Mouse (Mus musculus) heart, postnatal 4 days (tissue): ENCODE measurements around the gene Rcan3. TPM values are rescaled to one million over a fixed set of nuclear protein-coding genes. Genes with fewer than 3 reads are reported as not detected.

Experiments
- DNase-seq: peaks from one replicate; pipeline ENCODE4 v3.0.0; 2021
- total RNA-seq, 2 experiments: library from RNA; stranded (reverse); gene quantifications; 2 replicates each; pipeline ENCODE4 v1.2.3; 2021

The Rcan3 gene
- 10 to 100 TPM; 18.6 to 19.6 TPM for total RNA-seq

DNA sequence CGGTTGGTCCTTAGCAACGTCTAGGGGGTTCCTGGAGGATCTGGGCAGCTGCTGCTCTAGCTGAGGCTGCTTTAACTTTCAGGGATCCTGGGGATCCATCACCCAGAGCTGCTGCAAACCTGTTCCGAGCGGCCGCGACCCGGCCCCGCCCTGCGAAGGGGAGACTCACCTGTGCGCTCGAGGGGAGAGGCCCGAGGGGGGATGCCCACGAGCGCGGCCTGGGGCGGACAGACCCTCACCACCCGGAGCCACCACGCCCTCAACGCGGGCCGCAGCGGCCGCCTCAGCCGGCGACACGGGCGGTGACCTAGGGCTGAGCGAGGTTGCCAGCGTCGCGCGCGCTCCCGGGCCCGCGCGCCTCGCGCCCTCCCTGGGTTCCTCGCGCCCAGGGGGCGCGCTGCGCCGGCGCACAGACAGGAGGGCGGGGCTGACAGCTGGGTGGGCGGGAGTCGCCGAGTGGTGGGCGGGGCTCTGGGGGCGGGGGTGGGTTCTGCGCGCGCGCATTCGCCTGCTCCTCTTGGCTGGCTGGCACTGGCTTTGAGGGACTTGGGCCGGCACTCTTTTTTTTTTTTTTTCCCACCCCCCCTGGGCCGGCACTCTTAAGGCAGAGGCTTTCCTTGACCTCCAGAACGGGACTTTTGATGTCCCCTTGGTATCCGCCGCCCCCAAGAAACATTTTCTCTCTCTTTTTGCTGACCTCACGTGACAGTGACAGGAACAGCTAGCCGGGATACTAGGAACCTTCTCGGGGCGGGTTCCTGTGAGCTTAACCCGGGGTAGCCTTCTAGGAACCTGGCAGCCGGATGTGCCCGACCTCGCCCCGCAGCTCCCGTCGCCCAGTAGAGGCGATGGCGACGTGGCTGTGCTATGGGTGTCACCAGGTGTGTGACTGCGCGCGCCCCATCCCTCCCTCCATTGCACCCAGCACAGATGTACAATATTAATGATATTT lies at the start of gene Rcan3:
Gene Rcan3, minus strand, starts transcription at position 411 of the 952 bp plus-strand sequence.
- DNase-seq = peak; percentile 86

DNA sequence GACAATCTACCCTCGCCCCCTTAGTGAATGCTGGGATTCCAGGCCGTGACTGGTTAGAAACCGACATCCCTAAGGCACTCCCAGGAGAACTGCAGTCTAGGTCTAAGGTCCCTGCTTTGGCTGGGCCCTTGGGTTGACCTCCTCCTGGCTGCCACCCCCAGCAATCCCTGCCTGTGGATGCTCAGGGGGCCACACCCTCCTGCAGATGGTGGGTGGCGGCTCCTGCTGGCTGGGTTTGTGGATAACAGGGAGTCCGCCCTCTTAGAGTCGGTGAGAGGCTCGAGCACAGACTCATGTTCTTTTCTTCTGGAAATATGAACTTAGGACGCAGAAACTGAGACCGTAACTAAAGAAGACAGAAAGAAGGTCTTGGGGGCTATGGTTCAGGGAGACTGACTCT lies 46.7 kb upstream of the Rcan3 start:
- DNase-seq = peak; percentile 14

DNA sequence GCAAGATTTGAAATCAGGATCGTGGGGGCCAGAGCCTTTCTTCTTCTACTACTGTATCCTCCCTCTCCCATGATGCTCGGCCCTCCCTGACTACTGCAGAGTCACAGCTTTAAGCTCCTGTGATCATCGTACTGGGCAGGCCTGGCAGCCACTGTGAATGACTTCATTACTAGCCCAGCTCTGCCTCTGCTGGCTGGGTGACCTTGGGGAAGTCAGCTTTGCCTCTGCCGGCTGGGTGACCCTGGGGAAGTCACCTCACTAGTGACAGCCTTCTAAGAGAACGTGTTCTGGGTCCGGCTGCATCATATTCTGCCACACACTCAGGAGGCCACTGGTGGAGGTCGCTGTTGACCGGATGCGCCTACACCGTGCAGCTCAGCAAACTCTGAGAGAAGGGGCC lies 44.2 kb upstream of the Rcan3 start:
- DNase-seq = no peak

DNA sequence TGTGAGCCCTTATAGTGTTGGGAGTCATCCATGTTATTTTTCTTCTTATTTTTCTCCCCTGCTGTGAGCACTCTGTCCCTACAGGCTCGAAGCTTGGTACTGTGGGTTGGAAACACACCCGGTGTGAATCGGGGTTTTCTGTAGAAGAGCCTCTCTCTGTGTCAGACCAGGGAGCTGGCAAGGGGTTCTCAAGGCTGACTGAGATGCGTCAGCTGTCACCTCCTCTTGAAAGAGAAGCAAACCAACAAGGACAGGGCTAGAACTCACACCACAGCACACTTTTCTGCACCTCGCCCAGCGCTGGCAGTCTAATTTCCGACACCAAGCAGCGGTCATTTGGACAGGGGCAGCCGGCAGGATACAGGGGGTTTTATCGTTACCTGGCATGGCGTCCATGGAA lies 29.8 kb upstream of the Rcan3 start:
- DNase-seq = no peak

DNA sequence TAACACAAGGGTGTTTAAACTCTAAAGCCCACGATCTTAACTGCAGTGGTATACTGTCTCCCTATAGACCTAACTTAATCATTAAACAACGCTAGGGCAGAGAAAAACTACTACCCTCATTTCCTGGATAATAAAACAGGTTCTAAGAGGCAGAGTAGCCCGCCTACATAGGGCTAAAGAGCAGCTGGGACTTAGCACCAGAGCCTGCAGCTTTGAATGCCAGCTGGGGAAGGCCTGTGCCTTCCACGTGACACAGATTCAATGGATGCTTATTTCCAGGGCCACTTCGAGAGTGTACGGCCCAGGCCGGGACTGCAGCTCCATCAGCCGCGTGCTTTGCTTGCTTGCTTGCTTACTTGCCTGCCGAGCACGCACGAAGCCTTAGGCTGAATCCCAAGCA lies 19.9 kb upstream of the Rcan3 start:
- DNase-seq = no peak

DNA sequence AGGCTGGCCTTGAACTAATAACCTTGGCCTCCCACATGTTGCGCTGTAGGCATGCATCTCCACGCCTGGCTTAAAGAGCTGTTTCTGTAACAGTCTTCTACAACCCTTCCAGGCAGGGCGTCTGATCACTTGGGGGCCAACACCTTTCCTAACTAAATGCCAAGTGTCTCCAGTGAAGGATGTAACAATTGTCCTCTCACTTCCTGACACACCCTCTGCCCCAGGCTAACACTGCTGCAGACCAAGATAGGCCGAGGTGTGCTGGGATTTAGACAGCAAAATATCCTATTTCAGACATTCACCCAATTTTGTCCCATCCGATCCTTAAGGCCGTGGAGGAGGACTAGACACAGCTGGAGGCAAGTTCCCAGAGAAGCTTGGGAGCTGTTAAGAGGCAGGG lies 19.5 kb upstream of the Rcan3 start:
- DNase-seq = no peak

DNA sequence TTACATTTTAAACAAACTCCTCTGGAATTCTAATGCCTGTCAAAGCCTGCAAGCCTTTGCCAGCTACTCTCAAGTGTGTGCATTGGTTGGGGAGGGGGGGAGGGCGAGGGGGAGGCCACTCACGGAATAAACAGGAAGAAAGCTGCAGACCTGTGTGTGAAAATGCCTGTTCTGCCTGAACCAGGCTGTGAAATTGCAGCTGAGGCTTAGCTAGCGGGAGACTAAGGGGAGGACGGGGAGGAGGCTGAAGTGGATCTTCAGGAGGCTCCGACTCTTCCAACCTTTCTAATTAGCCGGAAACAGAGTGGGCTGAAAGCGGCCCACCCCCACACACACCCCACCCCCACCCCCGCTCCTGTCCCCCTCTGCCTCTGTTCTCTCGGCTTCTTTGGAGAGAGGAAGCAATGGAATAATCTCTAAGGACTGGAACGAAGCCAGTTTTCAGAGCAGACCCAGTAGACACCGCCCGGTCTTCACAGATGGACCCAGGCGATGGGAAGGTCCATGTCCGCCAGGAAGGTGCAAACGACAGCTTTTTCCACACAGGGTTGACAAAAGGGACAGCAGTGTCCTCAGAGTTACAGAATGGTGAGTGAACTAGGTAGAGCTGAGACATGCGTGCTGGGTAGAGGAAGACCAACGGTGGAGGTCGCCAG lies 17.8 kb upstream of the Rcan3 start:
- DNase-seq = no peak

DNA sequence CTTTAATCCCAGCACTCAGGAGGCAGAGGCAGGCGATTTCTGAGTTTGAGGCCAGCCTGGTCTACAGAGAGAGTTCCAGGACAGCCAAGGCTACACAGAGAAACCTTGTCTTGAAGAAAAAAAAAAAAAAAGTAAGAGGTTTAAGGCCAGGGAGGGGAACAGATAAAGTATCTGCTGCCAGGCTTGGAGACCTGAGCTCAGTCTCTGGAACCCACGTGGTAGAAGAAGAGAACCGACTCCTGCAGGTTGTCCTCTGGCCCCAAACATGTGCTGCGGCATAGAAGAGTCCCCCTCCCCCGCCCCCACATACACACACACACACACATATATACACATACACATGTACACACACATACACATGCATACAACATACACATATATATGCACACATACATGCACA lies 8.8 kb upstream of the Rcan3 start:
- no peak for DNase-seq

DNA sequence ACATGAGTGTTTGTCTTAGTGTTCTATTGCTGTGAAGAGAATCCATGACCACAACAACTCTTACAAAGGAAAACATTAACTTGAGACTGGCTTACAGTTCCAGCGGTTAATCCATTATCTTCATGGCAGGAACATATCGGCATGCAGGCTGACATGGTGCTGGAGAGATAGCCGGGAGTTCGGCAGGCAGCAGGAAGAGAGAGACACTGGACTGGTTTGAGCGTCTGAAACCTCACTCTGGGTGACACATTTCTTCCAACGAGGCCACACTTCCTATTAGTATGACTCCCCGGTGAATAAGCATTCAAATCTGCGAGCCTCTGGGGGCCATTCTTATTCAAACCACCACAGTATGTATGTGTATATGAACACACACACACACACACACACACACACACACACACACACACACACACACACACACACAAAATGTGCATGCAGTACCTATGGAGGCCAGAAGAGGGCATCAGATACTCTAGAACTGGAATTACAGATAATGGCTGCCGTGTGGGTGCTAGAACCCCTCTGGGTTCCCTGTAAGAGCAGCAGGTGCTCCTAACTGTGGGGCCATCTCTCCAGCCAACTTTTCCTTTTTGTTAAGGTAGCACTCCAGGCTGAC lies 6.4 kb upstream of the Rcan3 start:
- DNase-seq = peak; percentile 44

DNA sequence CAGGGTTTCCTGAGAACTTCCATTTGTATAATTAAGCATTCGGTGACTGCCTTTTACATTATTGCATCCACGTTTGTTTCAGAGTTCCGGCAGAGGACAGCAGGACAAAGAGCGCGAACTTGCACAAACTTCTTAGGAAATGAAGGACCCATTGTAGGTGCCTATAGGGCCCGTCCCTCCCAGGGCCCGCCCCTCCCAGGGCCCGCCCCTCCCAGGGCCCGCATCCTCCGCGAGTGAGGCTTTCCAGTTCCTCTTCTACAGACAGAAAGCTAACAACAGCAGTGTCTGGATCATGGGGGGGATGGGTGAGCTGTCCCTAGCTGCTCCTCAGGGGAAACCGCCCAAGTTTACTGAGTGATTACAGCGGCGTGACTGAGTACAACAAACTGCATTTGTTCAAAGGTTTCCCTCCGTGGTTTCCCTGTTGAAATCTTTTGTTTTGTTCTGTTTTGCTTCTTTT lies 5.6 kb upstream of the Rcan3 start:
- DNase-seq = peak; percentile 59

DNA sequence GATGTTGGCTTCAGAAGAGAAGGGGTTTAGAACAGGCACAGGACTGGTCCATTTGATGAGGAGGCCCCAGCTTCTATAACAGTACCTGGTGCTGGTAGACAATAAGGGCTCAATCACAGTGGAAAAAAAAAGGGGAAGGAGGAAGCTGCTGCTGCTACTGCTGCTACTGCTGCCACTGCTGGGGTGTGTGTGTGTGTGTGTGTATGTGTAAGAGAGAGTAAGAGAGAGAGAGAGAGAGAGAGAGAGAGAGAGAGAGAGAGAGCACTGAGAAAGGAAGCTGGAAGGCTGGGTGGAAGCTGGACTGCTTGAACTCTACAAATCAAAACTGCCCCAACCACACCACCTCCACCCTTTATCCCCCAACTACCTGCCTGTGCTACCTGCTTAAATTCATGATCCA lies 4.3 kb upstream of the Rcan3 start:
- no peak for DNase-seq

DNA sequence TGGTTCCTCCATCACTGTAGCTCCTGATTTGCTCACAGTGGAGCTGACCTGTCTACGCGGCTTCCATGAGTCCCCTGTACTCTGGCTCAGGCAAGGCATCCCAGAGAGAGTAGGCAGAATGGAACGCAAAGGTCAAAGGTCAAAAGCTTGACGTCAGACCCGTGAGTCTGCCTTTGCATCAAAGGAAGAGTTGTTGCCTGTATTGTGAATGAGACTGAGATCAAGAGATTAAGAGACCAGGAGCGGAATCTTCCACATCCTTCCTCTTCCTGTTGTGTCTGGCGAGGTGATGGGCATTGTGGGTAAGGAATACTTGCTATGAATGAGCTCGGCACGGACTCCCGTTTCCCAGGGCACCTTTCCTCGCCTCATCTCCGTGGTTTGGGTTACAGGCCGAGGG lies 2.6 kb upstream of the Rcan3 start:
- peak; percentile 38 for DNase-seq

DNA sequence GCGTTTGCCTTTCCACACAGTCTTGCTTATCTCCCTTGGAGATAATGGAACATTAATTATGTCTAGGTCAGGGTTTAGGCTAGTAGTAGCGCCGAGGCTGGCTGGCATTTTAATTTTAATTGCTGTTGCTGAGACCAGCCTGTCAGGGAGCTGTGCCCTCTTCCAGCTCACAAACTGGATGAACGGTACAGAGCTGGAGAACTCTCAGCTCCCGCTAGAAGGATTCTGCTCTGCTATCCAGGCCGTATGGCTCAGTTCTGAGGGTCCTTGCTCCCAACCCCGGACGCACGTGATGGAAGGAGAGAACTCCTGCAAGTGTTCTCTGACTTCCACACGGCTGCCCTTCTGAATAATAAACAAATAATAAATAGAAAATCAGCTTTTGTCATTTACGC lies 739 bp upstream of the Rcan3 start:
- DNase-seq = no peak

DNA sequence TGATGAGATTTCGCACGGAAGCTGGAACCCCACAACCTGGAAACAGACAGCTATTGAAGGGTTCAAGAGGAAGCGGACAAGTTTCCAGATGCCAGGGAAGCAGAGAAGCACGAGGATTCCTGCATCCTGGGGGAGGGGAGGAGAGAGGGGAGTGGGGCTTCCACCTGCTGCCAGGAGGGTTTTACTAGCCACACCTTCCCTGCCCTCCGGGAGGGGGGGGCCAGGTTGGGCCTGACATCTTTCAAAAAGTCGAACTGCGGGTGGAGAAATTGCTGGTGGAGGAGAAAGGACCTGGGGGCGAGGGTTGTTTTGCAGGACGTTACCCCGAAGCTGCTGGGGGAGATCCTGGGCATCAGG lies 589 bp downstream of the Rcan3 start:
- peak; percentile 17 for DNase-seq

DNA sequence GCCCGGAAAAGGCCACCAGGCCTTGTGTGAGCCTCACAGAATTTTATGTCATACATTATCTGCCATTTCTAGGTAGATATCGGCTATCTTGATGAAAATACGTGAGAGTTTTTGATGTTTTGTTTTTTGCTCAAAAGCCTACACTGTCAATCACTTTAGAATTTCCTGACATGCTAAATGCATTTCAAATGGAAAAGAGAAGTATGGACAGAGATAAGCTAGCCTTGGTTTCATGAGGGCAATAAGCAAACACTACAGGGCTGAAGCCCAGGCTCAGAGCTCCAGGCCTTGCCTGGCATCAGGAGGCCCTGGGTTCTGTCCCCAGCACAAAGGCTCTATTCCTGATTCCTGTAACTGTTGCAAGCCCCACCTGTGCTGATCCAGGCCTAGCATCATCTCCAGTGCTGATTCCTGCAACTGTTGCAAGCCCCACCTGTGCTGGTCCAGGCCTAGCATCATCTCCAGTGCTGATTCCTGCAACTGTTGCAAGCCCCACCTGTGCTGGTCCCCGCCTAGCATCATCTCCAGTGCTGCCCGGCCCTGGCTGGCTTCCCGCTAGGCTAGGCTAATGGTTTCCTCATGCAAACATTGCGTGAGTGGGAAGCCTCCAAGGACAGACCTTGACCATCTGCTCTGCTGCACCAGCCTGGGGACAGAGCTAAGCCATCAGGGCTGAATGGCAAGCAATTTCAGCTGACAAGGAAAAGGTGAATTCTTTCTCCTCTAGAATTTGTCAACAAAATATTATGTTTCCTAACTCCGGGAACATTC lies 3.5 kb downstream of the Rcan3 start:
- DNase-seq = no peak

DNA sequence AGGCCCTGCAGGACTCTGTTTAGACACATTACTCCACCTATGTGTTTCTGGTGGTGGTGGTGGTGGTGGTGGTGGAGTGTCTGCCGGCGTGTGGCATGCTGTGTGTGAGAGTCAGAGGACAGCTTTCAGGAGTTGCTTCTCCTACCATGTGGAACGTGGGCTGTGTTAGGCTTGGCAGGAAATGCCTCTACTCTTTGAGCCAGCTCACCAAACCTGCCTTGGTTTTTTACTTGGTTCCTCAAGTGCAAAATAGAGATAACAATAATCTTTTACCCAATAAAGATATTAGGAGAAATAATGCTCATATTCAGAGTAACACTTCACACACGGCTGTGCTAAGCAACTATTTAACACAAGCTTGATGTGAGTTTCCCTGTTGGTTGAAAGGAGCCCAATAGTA lies 4.3 kb downstream of the Rcan3 start:
- no peak for DNase-seq

DNA sequence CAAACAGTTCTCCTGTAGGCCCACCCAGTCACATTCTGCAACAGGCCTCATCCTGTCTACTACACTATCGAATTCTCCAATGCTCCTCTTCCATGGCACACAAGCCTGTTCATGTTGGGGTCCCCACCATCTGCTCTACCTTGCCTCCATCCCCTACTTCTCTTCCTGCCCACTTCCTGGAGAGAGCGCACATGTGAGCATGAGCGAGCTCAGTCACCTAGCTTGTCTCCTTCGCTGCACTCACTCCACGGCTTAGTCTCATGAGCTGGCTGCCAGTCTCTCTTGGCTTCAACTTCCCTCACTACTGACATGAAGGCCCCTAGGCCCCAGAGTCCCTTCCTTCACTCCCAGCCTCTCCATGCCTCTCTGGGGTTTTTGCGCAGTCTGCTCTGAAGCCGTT lies 7.1 kb downstream of the Rcan3 start:
- no peak for DNase-seq

DNA sequence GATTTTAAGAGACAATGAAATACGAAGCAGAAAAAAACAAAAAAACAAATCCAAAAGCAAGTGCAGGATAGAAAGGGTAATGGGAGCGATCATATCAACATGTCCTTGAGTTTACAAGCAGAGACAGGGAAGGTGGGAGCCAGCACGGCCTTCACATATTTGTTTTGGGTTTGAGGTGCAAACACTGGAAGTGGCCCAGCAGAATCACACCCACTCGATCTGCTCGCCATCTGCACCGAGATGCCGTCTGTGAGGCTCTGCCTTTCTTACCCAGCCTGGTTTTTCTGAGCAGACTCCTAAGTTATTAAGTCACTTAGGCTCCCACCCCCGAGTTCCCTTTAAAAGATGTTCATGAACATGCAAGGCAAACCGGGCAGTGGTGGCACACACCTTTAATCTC lies 8.0 kb downstream of the Rcan3 start:
- no peak for DNase-seq

DNA sequence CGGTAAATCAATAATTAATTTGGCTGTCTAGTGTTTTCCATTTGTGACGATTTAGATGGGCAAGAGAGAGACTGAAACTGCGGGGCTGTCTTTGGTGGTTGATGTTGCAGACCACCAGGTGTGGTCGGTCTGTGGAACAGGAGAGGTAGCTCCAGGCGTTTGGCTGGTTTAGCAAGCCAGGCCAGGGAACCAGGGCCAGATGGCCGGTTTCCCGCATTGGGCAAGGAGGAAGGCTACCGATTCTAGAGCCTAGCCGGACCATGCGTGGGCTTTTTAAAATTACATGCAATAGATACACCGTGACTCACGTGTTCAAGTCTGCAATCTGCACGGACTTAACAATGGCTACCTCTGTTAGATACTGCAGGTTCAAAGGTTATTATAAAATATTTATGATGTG lies 12.7 kb downstream of the Rcan3 start:
- DNase-seq = no peak

DNA sequence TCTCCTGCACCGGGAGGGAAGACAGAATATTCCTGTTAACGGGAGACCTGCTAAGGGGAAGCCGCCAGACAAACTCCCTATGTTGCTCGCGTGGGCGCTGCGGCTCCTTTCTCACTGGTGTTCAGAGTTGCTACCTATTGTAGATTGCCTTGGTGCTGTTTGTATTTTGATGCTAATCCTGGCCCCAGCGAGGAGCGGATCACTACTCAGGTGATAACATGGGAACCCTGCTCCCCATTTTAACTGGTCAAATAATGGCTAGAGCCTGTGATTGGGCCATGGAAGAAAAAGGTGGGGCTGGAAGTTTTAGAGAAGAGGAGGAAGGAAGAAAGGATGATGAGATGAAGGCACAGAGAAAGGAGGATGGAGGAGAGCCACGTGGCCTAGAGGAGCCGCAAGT lies 13.2 kb downstream of the Rcan3 start:
- no peak for DNase-seq

DNA sequence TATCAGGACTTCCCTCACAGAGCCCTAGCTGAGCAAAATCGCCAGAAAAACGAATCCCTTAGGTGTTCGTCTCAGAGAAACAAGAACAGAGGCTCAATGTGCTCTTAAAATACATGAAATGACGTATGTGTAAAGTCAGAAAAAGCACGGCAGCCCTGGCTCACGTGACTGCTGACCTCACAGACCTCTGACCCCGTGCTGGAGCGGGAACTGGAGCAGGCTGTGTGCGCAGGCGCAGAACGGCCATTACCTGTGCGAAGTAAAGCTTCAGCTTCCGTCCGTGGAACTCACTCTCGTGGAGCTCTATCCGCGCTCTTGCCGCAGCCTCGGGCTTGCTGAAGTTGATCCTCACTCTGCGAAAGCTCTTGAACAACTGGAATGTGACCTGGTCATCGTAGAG lies 13.7 kb downstream of the Rcan3 start:
- DNase-seq = no peak

DNA sequence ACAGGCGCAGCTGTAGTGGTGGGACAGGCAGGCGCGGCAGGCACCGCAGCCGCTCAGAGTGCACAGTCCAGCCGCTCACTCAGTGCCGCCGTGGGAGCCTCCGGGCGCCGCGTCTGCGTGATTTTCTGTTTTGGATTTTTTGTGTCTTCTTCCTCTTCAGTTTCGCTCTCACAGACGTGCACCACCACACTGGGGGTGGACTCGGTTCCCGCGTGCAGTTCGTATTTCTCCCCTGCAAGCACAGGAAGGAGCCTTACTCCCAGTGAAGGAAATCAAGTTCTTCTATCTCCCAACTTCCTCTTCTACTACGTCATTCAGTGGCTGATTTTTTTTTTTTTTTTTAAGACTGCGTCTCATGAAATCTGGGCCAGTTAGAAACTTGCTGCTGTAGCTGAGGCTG lies 17.3 kb downstream of the Rcan3 start:
- no peak for DNase-seq

DNA sequence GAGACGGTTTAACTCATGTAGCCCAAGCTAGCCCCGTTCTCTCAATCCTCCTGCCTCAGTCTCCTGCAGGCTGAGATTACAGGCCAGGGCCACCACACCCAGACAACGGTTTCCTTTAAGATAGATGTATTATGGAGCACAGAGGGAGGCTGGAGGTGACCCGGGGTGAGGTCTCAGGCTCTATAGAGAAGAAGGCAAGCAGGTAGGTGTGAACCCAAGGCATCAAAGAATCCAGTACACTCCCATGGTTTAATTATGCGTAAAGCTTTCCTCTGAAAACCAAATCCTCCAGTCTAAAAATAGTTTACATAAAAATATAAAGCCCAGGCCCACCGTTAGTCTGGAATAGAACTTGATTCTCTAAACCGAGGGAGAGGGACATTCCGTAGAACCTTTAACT lies 20.2 kb downstream of the Rcan3 start:
- DNase-seq = no peak
